12 mouse cellular contexts compared by ENCODE assay signal in genomic region chr13:48594031-48594430, GRCm38 (mm10). TPM values are rescaled to one million over a fixed set of nuclear protein-coding genes. Genes with fewer than 3 reads are reported as not detected.
DNase-seq lines count a peak whose midpoint lies in the region; ATAC-seq and TF ChIP-seq lines count a peak whose summit lies in the region.
"Had no signal": no experiment of that assay in that cellular context is flagged by ENCODE, and none has a peak within 500 bp of the region (broad histone marks: within the 10 kb centered on the region; RNA-seq: fewer than 3 reads in every experiment).

No protein-coding gene starts in this region.

- DNase-seq in frontal cortex, adult 2 months (ENCODE audit: extremely low spot score in 1 of 2, low spot score in 1 of 2) = peak; percentile 42 to 65
- no peak for DNase-seq in frontal cortex, postnatal 10 days (ENCODE audit: low spot score in 2 of 2)
- DNase-seq in embryonic facial prominence, embryonic 14.5 days (ENCODE audit: low spot score) = no peak
- no peak for DNase-seq in hindbrain, postnatal 0 days (ENCODE audit: low spot score)
- peak; percentile 54 for DNase-seq in midbrain, embryonic 14.5 days
- no peak for DNase-seq in urinary bladder, postnatal 25 days (ENCODE audit: low spot score)
- no peak for DNase-seq in urinary bladder, postnatal 14 days (ENCODE audit: low spot score)
- DNase-seq in cerebellum, adult 11 months = no peak
- DNase-seq: adrenal gland, postnatal 36 days; lung, postnatal 36 days had no signal

- 44% methylated on average over 10 of the region's 10 CpGs for WGBS in embryonic facial prominence, embryonic 14.5 days
- WGBS in hindbrain, postnatal 0 days = 31% methylated on average over 10 of the region's 10 CpGs
- WGBS in midbrain, embryonic 14.5 days = 16% methylated on average over 10 of the region's 10 CpGs

- H3K9ac ChIP-seq in embryonic facial prominence, embryonic 14.5 days (ENCODE audit: low read depth, low read length) = no peak overlapping the region
- H3K9ac ChIP-seq in hindbrain, postnatal 0 days (replicated peaks; ENCODE audit: low read length) = no peak overlapping the region
- H3K9ac ChIP-seq in midbrain, embryonic 14.5 days (replicated peaks; ENCODE audit: low read length) = no peak overlapping the region
- H3K9ac ChIP-seq: stomach, embryonic 15.5 days had no signal

- H3K4me2 ChIP-seq in embryonic facial prominence, embryonic 14.5 days (ENCODE audit: low read depth, low read length) = peak overlapping the region; percentile 11; the same call in 1 of the 2 replicates
- H3K4me2 ChIP-seq in hindbrain, postnatal 0 days (ENCODE audit: low read depth, low read length) = no peak overlapping the region
- peak overlapping the region; percentile 31 for H3K4me2 ChIP-seq in midbrain, embryonic 14.5 days (ENCODE audit: low read length)
- H3K4me2 ChIP-seq: stomach, embryonic 15.5 days had no signal

- peaks cover 7% of the 10 kb centered on the region; the same call in 1 of the 2 replicates for H3K4me1 ChIP-seq in embryonic facial prominence, embryonic 14.5 days (ENCODE audit: control insufficient read depth, insufficient read depth, low read length)
- no peaks in the 10 kb centered on the region; the same call in 1 of the 2 replicates for H3K4me1 ChIP-seq in hindbrain, postnatal 0 days (ENCODE audit: insufficient read depth, low read length)
- H3K4me1 ChIP-seq in midbrain, embryonic 14.5 days (ENCODE audit: control insufficient read depth, insufficient read depth, low read length) = peaks cover 24% of the 10 kb centered on the region
- H3K4me1 ChIP-seq: stomach, embryonic 15.5 days had no signal

- H3K9me3 ChIP-seq in embryonic facial prominence, embryonic 14.5 days (ENCODE audit: control insufficient read depth, low read length) = no peaks in the 10 kb centered on the region
- no peaks in the 10 kb centered on the region for H3K9me3 ChIP-seq in hindbrain, postnatal 0 days (ENCODE audit: low read length)
- H3K9me3 ChIP-seq in midbrain, embryonic 14.5 days (ENCODE audit: control insufficient read depth, low read length) = no peaks in the 10 kb centered on the region
- H3K9me3 ChIP-seq: stomach, embryonic 15.5 days had no signal

- H3K36me3 ChIP-seq in embryonic facial prominence, embryonic 14.5 days (ENCODE audit: control insufficient read depth, insufficient read depth, low read length) = peaks cover 27% of the 10 kb centered on the region
- peaks cover 8% of the 10 kb centered on the region; the same call in 1 of the 2 replicates for H3K36me3 ChIP-seq in hindbrain, postnatal 0 days (ENCODE audit: insufficient read depth, low read length)
- H3K36me3 ChIP-seq in midbrain, embryonic 14.5 days (ENCODE audit: control insufficient read depth, insufficient read depth, low read length) = peaks cover 30% of the 10 kb centered on the region
- H3K36me3 ChIP-seq: stomach, embryonic 15.5 days had no signal

- H3K4me3 ChIP-seq in embryonic facial prominence, embryonic 14.5 days (ENCODE audit: low read depth, low read length) = no peak overlapping the region
- no peak overlapping the region for H3K4me3 ChIP-seq in hindbrain, postnatal 0 days (ENCODE audit: low read length)
- H3K4me3 ChIP-seq in midbrain, embryonic 14.5 days (replicated peaks; ENCODE audit: low read depth, low read length) = no peak overlapping the region
- H3K4me3 ChIP-seq: stomach, embryonic 15.5 days had no signal

- ATAC-seq in embryonic facial prominence, embryonic 14.5 days (ENCODE audit: low read depth) = 0 out of 2 replicates have a peak, but pooled peaks have one; percentile 48
- ATAC-seq in hindbrain, postnatal 0 days = no peak
- no peak for ATAC-seq in midbrain, embryonic 14.5 days (ENCODE audit: low FRiP score, low TSS enrichment)
- ATAC-seq: Patski had no signal

- no peaks in the 10 kb centered on the region for H3K27me3 ChIP-seq in embryonic facial prominence, embryonic 14.5 days (replicated peaks; ENCODE audit: control insufficient read depth, insufficient read depth, low read length)
- no peaks in the 10 kb centered on the region for H3K27me3 ChIP-seq in hindbrain, postnatal 0 days (ENCODE audit: insufficient read depth, low read length)
- no peaks in the 10 kb centered on the region for H3K27me3 ChIP-seq in midbrain, embryonic 14.5 days (ENCODE audit: control insufficient read depth, insufficient read depth, low read length)
- H3K27me3 ChIP-seq: Patski; stomach, embryonic 15.5 days had no signal

- no peak for TF ChIP-seq CTCF in hindbrain, postnatal 0 days (IDR thresholded peaks at IDR 0.05; ENCODE audit: low read depth)

- H3K27ac ChIP-seq in embryonic facial prominence, embryonic 14.5 days (replicated peaks; ENCODE audit: low read depth, low read length) = 0 out of 2 replicates have a peak overlapping the region, but pooled peaks have one; percentile 13
- H3K27ac ChIP-seq in hindbrain, postnatal 0 days = peak overlapping the region; percentile 70; the same call in 1 of the 2 replicates
- peak overlapping the region; percentile 78 for H3K27ac ChIP-seq in midbrain, embryonic 14.5 days (replicated peaks; ENCODE audit: low read depth, low read length)
- H3K27ac ChIP-seq: stomach, embryonic 15.5 days had no signal

RNA-seq across cellular contexts. Expression of gene Ptpdc1, which starts 31.4 kb away (rescaled TPM):
- polyA plus RNA-seq in frontal cortex, adult 2 months (2012; rRNA removed) = 24.0 and 24.8 TPM in 2 replicates
- 15.6 and 19.4 TPM in 2 replicates for polyA plus RNA-seq in embryonic facial prominence, embryonic 14.5 days (2014; fragmentation: Nextera tagmentation; extraction: Ambion mirVana)
- 16.3 and 30.8 TPM in 2 replicates for total RNA-seq in hindbrain, postnatal 0 days (2014; rRNA removed)
- polyA plus RNA-seq in hindbrain, postnatal 0 days (2015; fragmentation: Nextera tagmentation; extraction: Ambion mirVana) = 13.0 and 13.5 TPM in 2 replicates
- 17.5 and 20.0 TPM in 2 replicates for polyA plus RNA-seq in midbrain, embryonic 14.5 days (2014; fragmentation: Nextera tagmentation; extraction: Ambion mirVana)

Comparison
In these comparisons a context has a peak if more than half of its experiments do, and no peak if none do; other contexts are left out.
1. DNase-seq: peak in frontal cortex, adult 2 months (2 of 2) and midbrain, embryonic 14.5 days (single experiment); none in frontal cortex, postnatal 10 days (0 of 2), embryonic facial prominence, embryonic 14.5 days (single experiment), hindbrain, postnatal 0 days (single experiment), urinary bladder, postnatal 25 days (single experiment), urinary bladder, postnatal 14 days (single experiment) and cerebellum, adult 11 months (single experiment).
2. H3K27ac ChIP-seq: peak in every context shown above with its lines; median percentile 78 in midbrain, embryonic 14.5 days; 70 in hindbrain, postnatal 0 days; 13 in embryonic facial prominence, embryonic 14.5 days.